Mouse (Mus musculus): ENCODE measurements around the gene Lypd3. TPM values are rescaled to one million over a fixed set of nuclear protein-coding genes. Genes with fewer than 3 reads are reported as not detected.

The Lypd3 gene
- total and polyA plus RNA-seq, 3 experiments, result not detected

DNA sequence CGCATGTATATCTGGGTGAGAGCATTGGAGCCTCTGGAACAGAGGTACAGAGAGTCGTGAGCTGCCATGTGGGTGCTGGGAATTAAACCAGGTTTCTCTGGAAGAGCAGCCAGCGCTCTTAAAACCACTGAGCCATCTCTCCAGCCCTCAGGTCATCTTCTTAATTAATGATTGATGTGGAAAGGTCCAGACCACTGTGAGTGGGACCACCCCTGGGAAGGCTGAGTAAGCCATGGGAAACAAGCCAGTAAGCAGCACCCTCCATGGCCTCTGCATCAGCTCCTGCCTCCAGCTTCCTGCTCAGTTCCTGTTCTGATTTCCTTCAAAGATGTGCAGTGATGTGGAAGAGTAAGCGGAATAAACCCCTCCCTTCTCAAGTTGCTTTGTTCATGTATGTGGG lies 44.2 kb upstream of the Lypd3 start:
- TF ChIP-seq POLR2A (IDR thresholded peaks at IDR 0.05; ENCODE audit: insufficient read depth, low read depth, low read length), result no peak
- no peak for TF ChIP-seq EP300 (IDR thresholded peaks at IDR 0.05; ENCODE audit: insufficient read depth, low read depth, low read length)
- no peak for TF ChIP-seq CTCF (IDR thresholded peaks at IDR 0.05)
- no peak overlapping the region for H3K9ac ChIP-seq (ENCODE audit: low read depth, low read length)
- no peaks in the 10 kb centered on the region; the same call in 1 of the 2 replicates for H3K4me1 ChIP-seq (ENCODE audit: control insufficient read depth, insufficient read depth, low read length)
- WGBS, result 51% methylated on average over 4 of the region's 4 CpGs
- no peak overlapping the region for H3K27ac ChIP-seq
- DNase-seq, result no peak
- H3K27me3 ChIP-seq (ENCODE audit: control insufficient read depth, insufficient read depth, low read length), result peaks cover 1% of the 10 kb centered on the region; the same call in 1 of the 2 replicates
- no peak overlapping the region for H3K4me3 ChIP-seq
- intact Hi-C loops (cut with DNase I), result loop anchor here (5.0 kb wide), 1 partner anchor 60 kb away; the partner anchor contains the start of gene Irgq
- H3K79me2 ChIP-seq (replicated peaks; ENCODE audit: control insufficient read depth, insufficient read depth, low read length), result no peaks in the 10 kb centered on the region
- no peaks in the 10 kb centered on the region for H3K36me3 ChIP-seq (ENCODE audit: control insufficient read depth, insufficient read depth, low read length)

DNA sequence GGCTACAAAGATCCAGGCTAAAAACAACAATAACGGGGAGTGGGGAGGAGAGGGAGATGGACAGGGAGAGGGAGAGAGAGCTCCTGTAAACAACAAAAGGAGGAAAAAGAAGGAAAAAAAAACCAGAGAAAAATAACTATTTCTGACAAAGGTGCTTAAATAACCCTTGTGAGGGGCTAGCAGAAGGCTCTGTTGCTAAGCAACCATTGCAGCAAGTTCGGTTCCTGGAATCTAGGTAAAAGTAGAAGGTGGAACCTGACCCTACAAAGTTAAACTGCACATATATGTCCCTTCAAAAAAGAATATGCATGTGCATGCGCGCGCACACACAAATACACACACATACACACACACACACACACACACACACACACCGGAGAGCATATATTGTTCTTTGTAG lies 43.6 kb upstream of the Lypd3 start:
- 82% methylated on average over 6 of the region's 6 CpGs for WGBS
- intact Hi-C loops (cut with DNase I), result loop anchor here (5.0 kb wide), 1 partner anchor 60 kb away; the partner anchor contains the start of gene Irgq

DNA sequence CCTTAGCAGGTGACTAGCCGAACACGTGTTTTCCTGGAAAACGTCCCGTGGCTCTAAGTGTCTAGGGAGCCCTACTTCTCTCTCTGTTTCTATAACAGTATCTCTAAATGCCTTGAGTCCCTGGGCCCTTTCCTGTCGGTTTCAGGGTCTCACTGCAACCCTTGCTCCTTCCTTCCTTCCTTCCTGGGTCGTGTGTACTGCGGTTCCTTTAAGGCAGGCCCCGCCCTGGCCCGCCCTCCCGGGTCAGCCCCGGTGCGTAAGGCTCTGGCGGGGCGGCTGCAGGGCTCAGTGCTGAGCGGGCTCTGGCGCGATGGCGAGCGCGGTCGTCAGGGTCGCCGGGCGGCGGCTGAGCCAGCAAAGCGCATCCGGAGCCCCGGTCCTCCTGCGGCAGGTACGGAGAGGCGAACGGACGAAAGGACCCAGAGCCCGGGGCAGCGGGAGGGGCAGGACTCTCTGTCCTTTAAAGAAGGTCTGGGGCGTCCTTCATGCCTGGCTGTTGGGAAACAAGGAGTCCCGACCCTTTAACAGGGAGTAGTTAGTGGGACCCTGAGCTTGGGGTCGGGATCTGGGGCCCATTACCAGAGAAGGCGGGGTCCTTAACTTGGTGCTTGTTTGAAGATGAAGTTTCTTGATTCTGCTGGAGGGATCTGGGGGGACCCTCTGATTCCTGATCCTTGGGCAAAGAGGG lies 42.6 kb upstream of the Lypd3 start:
- intact Hi-C loops (cut with DNase I), result loop anchor here (5.0 kb wide), 1 partner anchor 61 kb away; the partner anchor contains the start of gene Irgq
- 1% methylated on average over 39 of the region's 39 CpGs for WGBS
- DNase-seq, result peak; percentile 87 to 88
- H3K27me3 ChIP-seq (ENCODE audit: control insufficient read depth, insufficient read depth, low read length), result no peaks in the 10 kb centered on the region
- peak overlapping the region; percentile 78 for H3K27ac ChIP-seq
- H3K4me3 ChIP-seq, result peak overlapping the region; percentile 84
- no peaks in the 10 kb centered on the region for H3K79me2 ChIP-seq (replicated peaks; ENCODE audit: control insufficient read depth, insufficient read depth, low read length)
- no peaks in the 10 kb centered on the region for H3K4me1 ChIP-seq (ENCODE audit: control insufficient read depth, insufficient read depth, low read length)
- peak; percentile 65 for TF ChIP-seq POLR2A (IDR thresholded peaks at IDR 0.05; ENCODE audit: insufficient read depth, low read depth, low read length)
- 0 out of 2 replicates have a peak, but pooled peaks have one; percentile 21 for TF ChIP-seq EP300 (IDR thresholded peaks at IDR 0.05; ENCODE audit: insufficient read depth, low read depth, low read length)
- 0 out of 2 replicates have a peak, but pooled peaks have one; percentile 1 for TF ChIP-seq CTCF (IDR thresholded peaks at IDR 0.05)
- no peaks in the 10 kb centered on the region for H3K36me3 ChIP-seq (ENCODE audit: control insufficient read depth, insufficient read depth, low read length)
- peak overlapping the region; percentile 96 for H3K9ac ChIP-seq (ENCODE audit: low read depth, low read length)

More for the DNA sequence above, 43.6 kb upstream of the Lypd3 start:
- TF ChIP-seq EP300 (IDR thresholded peaks at IDR 0.05; ENCODE audit: insufficient read depth, low read depth, low read length), result no peak
- no peak overlapping the region for H3K9ac ChIP-seq (ENCODE audit: low read depth, low read length)
- no peak overlapping the region for H3K27ac ChIP-seq
- H3K36me3 ChIP-seq (ENCODE audit: control insufficient read depth, insufficient read depth, low read length), result no peaks in the 10 kb centered on the region
- H3K79me2 ChIP-seq (replicated peaks; ENCODE audit: control insufficient read depth, insufficient read depth, low read length), result no peaks in the 10 kb centered on the region
- no peaks in the 10 kb centered on the region for H3K27me3 ChIP-seq (ENCODE audit: control insufficient read depth, insufficient read depth, low read length)
- no peak overlapping the region for H3K4me3 ChIP-seq
- no peaks in the 10 kb centered on the region for H3K4me1 ChIP-seq (ENCODE audit: control insufficient read depth, insufficient read depth, low read length)
- no peak for DNase-seq

DNA sequence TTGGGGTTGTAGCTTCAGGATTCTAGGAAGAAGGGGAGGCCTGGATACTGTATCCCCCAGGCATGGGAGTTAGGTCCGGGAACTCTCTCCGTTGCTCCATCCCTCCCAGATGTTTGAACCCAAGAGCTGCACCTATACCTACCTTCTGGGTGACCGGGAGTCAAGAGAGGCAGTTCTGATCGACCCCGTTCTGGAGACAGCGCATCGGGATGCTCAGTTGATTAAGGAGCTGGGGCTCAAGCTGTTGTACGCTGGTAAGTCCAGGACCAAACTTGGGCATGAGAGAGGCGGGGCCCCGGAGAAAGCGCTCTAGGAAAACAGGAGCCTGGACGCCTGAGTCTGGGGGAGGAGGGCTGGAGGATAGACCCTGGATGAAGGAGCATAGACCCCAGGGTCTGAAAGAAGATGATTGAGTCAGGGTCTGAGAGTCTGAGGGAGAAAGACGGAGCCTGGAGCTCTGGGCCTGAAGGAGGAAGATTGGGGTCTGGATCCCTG lies 42.0 kb upstream of the Lypd3 start:
- no peaks in the 10 kb centered on the region for H3K4me1 ChIP-seq (ENCODE audit: control insufficient read depth, insufficient read depth, low read length)
- H3K27ac ChIP-seq, result peak overlapping the region; percentile 78
- 13% methylated on average over 13 of the region's 13 CpGs for WGBS
- H3K9ac ChIP-seq (ENCODE audit: low read depth, low read length), result peak overlapping the region; percentile 96
- TF ChIP-seq CTCF (IDR thresholded peaks at IDR 0.05) (no peak), POLR2A (IDR thresholded peaks at IDR 0.05; ENCODE audit: insufficient read depth, low read depth, low read length) (no peak), EP300 (IDR thresholded peaks at IDR 0.05; ENCODE audit: insufficient read depth, low read depth, low read length) (no peak)
- H3K4me3 ChIP-seq, result peak overlapping the region; percentile 84
- no peaks in the 10 kb centered on the region for H3K79me2 ChIP-seq (replicated peaks; ENCODE audit: control insufficient read depth, insufficient read depth, low read length)
- H3K36me3 ChIP-seq (ENCODE audit: control insufficient read depth, insufficient read depth, low read length), result no peaks in the 10 kb centered on the region
- no peaks in the 10 kb centered on the region for H3K27me3 ChIP-seq (ENCODE audit: control insufficient read depth, insufficient read depth, low read length)
- no peak for DNase-seq
- intact Hi-C loops (cut with DNase I), result loop anchor here (5.0 kb wide), 1 partner anchor 62 kb away; the partner anchor contains the start of gene Irgq

DNA sequence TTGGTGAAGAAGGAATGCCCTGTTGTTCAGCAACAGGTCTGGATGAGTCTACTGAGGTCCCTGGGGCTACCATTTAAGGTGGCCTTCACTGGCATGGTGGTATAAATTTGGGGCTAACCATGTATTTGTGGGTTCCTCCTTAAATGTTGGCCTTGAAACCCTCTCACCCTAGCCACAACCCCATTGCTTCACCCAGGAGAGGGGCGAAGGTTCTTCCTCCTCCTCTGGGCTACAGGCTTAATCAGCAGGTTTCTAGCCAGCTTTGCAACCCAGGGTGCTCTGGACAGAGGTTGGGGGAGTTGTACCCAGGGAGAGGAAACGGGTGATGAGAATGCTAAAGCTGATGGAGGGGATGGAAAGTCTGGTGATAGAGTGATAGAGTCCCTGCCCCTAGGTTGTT lies 40.9 kb upstream of the Lypd3 start:
- Histone ChIP-seq H3K4me3 (no peak overlapping the region), H3K36me3 (ENCODE audit: control insufficient read depth, insufficient read depth, low read length) (no peaks in the 10 kb centered on the region), H3K27ac (no peak overlapping the region), H3K9ac (ENCODE audit: low read depth, low read length) (no peak overlapping the region), H3K4me1 (ENCODE audit: control insufficient read depth, insufficient read depth, low read length) (no peaks in the 10 kb centered on the region), H3K27me3 (ENCODE audit: control insufficient read depth, insufficient read depth, low read length) (no peaks in the 10 kb centered on the region), H3K79me2 (replicated peaks; ENCODE audit: control insufficient read depth, insufficient read depth, low read length) (no peaks in the 10 kb centered on the region)
- no peak for DNase-seq
- TF ChIP-seq POLR2A (IDR thresholded peaks at IDR 0.05; ENCODE audit: insufficient read depth, low read depth, low read length), result no peak
- TF ChIP-seq CTCF (IDR thresholded peaks at IDR 0.05), result no peak
- no peak for TF ChIP-seq EP300 (IDR thresholded peaks at IDR 0.05; ENCODE audit: insufficient read depth, low read depth, low read length)
- intact Hi-C loops (cut with DNase I), result no loop called here
- 74% methylated on average over 2 of the region's 2 CpGs for WGBS

DNA sequence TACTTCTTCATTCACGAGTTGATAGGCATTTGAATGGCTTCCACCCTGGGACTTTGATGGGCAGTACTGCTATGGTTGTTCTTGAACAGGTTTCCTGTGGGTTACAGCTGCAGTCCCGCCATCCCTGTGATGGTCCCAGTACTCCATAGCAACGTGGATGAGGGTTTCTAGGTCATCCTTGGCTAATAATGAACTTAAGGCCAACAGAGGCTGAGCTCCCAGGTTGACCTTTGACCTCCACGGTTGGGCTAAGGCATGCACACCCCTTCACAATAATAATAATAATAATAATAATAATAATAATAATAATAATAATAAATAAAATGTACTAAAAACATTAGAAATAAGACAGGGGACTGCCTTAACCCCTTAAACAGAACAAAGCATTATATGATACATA lies 38.2 kb upstream of the Lypd3 start:
- no peak for DNase-seq
- no peak for TF ChIP-seq CTCF (IDR thresholded peaks at IDR 0.05)
- TF ChIP-seq EP300 (IDR thresholded peaks at IDR 0.05; ENCODE audit: insufficient read depth, low read depth, low read length), result no peak
- no peak for TF ChIP-seq POLR2A (IDR thresholded peaks at IDR 0.05; ENCODE audit: insufficient read depth, low read depth, low read length)
- Histone ChIP-seq H3K79me2 (replicated peaks; ENCODE audit: control insufficient read depth, insufficient read depth, low read length) (no peaks in the 10 kb centered on the region), H3K4me3 (no peak overlapping the region), H3K27ac (no peak overlapping the region), H3K36me3 (ENCODE audit: control insufficient read depth, insufficient read depth, low read length) (no peaks in the 10 kb centered on the region), H3K4me1 (ENCODE audit: control insufficient read depth, insufficient read depth, low read length) (peaks cover 1% of the 10 kb centered on the region; the same call in 1 of the 2 replicates), H3K9ac (ENCODE audit: low read depth, low read length) (no peak overlapping the region), H3K27me3 (ENCODE audit: control insufficient read depth, insufficient read depth, low read length) (no peaks in the 10 kb centered on the region)
- intact Hi-C loops (cut with DNase I), result no loop called here
- 75% methylated on average over 4 of the region's 4 CpGs for WGBS

Measured in heart, adult 2 months (tissue).